Mouse (Mus musculus): ENCODE data around the gene Foxa3.

Gene Foxa3

GRCm38 (mm10) chr7:19000421-19000820 lies 22.9 kb downstream of the Foxa3 start:
- no peak for DNase-seq (ENCODE audit: low spot score)

- DNase-seq (ENCODE audit: low spot score): no peak
Measured at GRCm38 (mm10) chr7:18998835-18999234, 24.5 kb downstream of the Foxa3 start.

GRCm38 (mm10) chr7:18993036-18993435 lies 30.3 kb downstream of the Foxa3 start:
- no peak for DNase-seq (ENCODE audit: low spot score)

- no peak for DNase-seq (ENCODE audit: low spot score)
Measured at GRCm38 (mm10) chr7:18992294-18992675, 31.1 kb downstream of the Foxa3 start.

GRCm38 (mm10) chr7:18991660-18992293 lies 31.6 kb downstream of the Foxa3 start:
- no peak for DNase-seq (ENCODE audit: low spot score)

GRCm38 (mm10) chr7:18990601-18991295 lies 32.6 kb downstream of the Foxa3 start, which contains the start of gene Mypop:
Mypop (plus strand) TSS chr7:18991245.
- peak; percentile 97 for DNase-seq (ENCODE audit: low spot score)

GRCm38 (mm10) chr7:18989995-18990394 lies 33.3 kb downstream of the Foxa3 start:
- DNase-seq (ENCODE audit: low spot score): no peak

GRCm38 (mm10) chr7:18988780-18989179 lies 34.6 kb downstream of the Foxa3 start:
- no peak for DNase-seq (ENCODE audit: low spot score)

- no peak for DNase-seq (ENCODE audit: low spot score)
Measured at GRCm38 (mm10) chr7:18987747-18988146, 35.6 kb downstream of the Foxa3 start.

GRCm38 (mm10) chr7:18987100-18987499 lies 36.2 kb downstream of the Foxa3 start, which contains the start of gene Nanos2:
Nanos2 (plus strand) TSS chr7:18987400.
- no peak for DNase-seq (ENCODE audit: low spot score)

- no peak for DNase-seq (ENCODE audit: low spot score)
Measured at GRCm38 (mm10) chr7:18986503-18986902, 36.8 kb downstream of the Foxa3 start.

- no peak for DNase-seq (ENCODE audit: low spot score)
Measured at GRCm38 (mm10) chr7:18978381-18978780, 45.0 kb downstream of the Foxa3 start.

- no peak for DNase-seq (ENCODE audit: low spot score)
Measured at GRCm38 (mm10) chr7:18970956-18971355, 52.4 kb downstream of the Foxa3 start.

- no peak for DNase-seq (ENCODE audit: low spot score)
Measured at GRCm38 (mm10) chr7:18967603-18968002, 55.7 kb downstream of the Foxa3 start.

- DNase-seq (ENCODE audit: low spot score): no peak
Measured at GRCm38 (mm10) chr7:18965312-18965711, 58.0 kb downstream of the Foxa3 start.

- DNase-seq (ENCODE audit: low spot score): no peak
Measured at GRCm38 (mm10) chr7:18963294-18963843, 60.0 kb downstream of the Foxa3 start.

All from urinary bladder, postnatal 10 days (tissue).